Mouse (Mus musculus) CH12.LX (cell line): ENCODE data around the gene Mycbp. TPM values are rescaled to one million over a fixed set of nuclear protein-coding genes. Genes with fewer than 3 reads are reported as not detected.

Experiments used
- DNase-seq: peaks from one replicate; pipeline ENCODE4 v3.0.0-alpha.2; 2013; ENCODE audit errors: extremely low read depth
- H3K27ac ChIP-seq: 2 replicates; pipeline ENCODE4 v1.5.1; 2012; ENCODE audit warnings: low read depth, mild to moderate bottlenecking, control low read depth, moderate library complexity; ENCODE audit not compliant: insufficient read depth
- H3K27me3 ChIP-seq: replicated peaks from 2 replicates; pipeline ENCODE3; 2012; ENCODE audit warnings: inconsistent platforms
- H3K36me3 ChIP-seq, 2 experiments: replicated peaks in 1 of 2; 2 replicates each; pipeline versions ENCODE3 to v1.6.1; 2012; ENCODE audit warnings: inconsistent platforms in 1 of 2, low read length in 1 of 2, mild to moderate bottlenecking in 1 of 2, mixed read lengths in 1 of 2, moderate library complexity in 1 of 2; ENCODE audit not compliant: control insufficient read depth in 1 of 2, insufficient read depth in 1 of 2
- H3K4me1 ChIP-seq, 2 experiments: 2 replicates each; pipeline ENCODE4 v1.6.1; 2012; ENCODE audit warnings: inconsistent platforms in 1 of 2, moderate library complexity in 1 of 2; ENCODE audit not compliant: insufficient read depth in 2 of 2, control insufficient read depth in 1 of 2
- H3K4me2 ChIP-seq: 2 replicates; pipeline ENCODE4 v1.6.1; 2012; ENCODE audit warnings: low read depth, mild to moderate bottlenecking, control low read depth; ENCODE audit not compliant: poor library complexity, insufficient read depth, severe bottlenecking
- H3K4me3 ChIP-seq, 3 experiments: fragments of 150-350 bp in 1 of 3; sonication (generic) in 1 of 3; replicated peaks in 1 of 3; 2 replicates each; pipeline versions ENCODE3 to v1.5.1; 2011 to 2012; ENCODE audit warnings: low read depth in 2 of 3, low read length in 2 of 3, mild to moderate bottlenecking in 2 of 3, moderate library complexity in 2 of 3, control low read depth in 1 of 3, improper control_type of control experiment in 1 of 3, inconsistent platforms in 1 of 3, mixed read lengths in 1 of 3; ENCODE audit not compliant: poor library complexity in 1 of 3
- H3K79me2 ChIP-seq: replicated peaks from 2 replicates; pipeline ENCODE4 v1.6.1; 2012; ENCODE audit warnings: mild to moderate bottlenecking, moderate library complexity; ENCODE audit not compliant: control insufficient read depth, poor library complexity, insufficient read depth, severe bottlenecking; ENCODE audit errors: extremely low read depth
- H3K9ac ChIP-seq: 2 replicates; pipeline ENCODE4 v1.6.1; 2012; ENCODE audit warnings: low read depth, mild to moderate bottlenecking, control low read depth, moderate library complexity; ENCODE audit not compliant: insufficient read depth
- H3K9me3 ChIP-seq: replicated peaks from 2 replicates; pipeline ENCODE3; 2012; ENCODE audit warnings: low read length, inconsistent platforms, mixed read lengths
- CHD1 ChIP-seq: IDR thresholded peaks from 2 replicates; pipeline ENCODE4 v1.6.1; 2012; ENCODE audit warnings: low read depth, low read length, improper control_type of control experiment, inconsistent platforms
- CHD2 ChIP-seq: IDR thresholded peaks from 2 replicates; pipeline ENCODE4 v1.6.1; 2011; ENCODE audit warnings: low read length, improper control_type of control experiment
- CTCF ChIP-seq, 2 experiments: IDR thresholded peaks in 1 of 2; conservative IDR thresholded peaks in 1 of 2; 2 replicates each; pipeline ENCODE4 v1.5.1; 2011 to 2012; ENCODE audit warnings: low read depth in 2 of 2, low read length in 2 of 2, improper control_type of control experiment in 1 of 2, inconsistent platforms in 1 of 2, mild to moderate bottlenecking in 1 of 2, moderate library complexity in 1 of 2
- E2F4 ChIP-seq: IDR thresholded peaks from 2 replicates; pipeline ENCODE4 v1.6.1; 2011; ENCODE audit warnings: low read depth, low read length, improper control_type of control experiment; ENCODE audit not compliant: insufficient replicate concordance
- GABPA ChIP-seq: IDR thresholded peaks from 2 replicates; pipeline ENCODE4 v1.6.1; 2012; ENCODE audit warnings: low read depth, low read length, improper control_type of control experiment, inconsistent platforms; ENCODE audit not compliant: insufficient replicate concordance
- IRF4 ChIP-seq: IDR thresholded peaks from 2 replicates; pipeline ENCODE4 v1.6.1; 2014; ENCODE audit warnings: low read depth, mild to moderate bottlenecking, inconsistent platforms, low read length, improper control_type of control experiment
- JUND ChIP-seq: conservative IDR thresholded peaks from 2 replicates; pipeline ENCODE4 v1.6.1; 2011; ENCODE audit warnings: low read depth, low read length, improper control_type of control experiment
- KAT2A ChIP-seq: IDR thresholded peaks from 2 replicates; pipeline ENCODE4 v1.6.1; 2012; ENCODE audit warnings: low read length, improper control_type of control experiment, inconsistent platforms; ENCODE audit not compliant: insufficient replicate concordance
- MAFK ChIP-seq: IDR thresholded peaks from 2 replicates; pipeline ENCODE4 v1.6.1; 2011; ENCODE audit warnings: low read length, improper control_type of control experiment; ENCODE audit not compliant: insufficient replicate concordance
- MAX ChIP-seq: IDR thresholded peaks from 2 replicates; pipeline ENCODE4 v1.6.1; 2011; ENCODE audit warnings: low read length, improper control_type of control experiment
- MXI1 ChIP-seq: IDR thresholded peaks from 2 replicates; pipeline ENCODE4 v1.6.1; 2011; ENCODE audit warnings: mild to moderate bottlenecking, low read depth, low read length, improper control_type of control experiment
- NELFE ChIP-seq: IDR thresholded peaks from 2 replicates; pipeline ENCODE4 v1.6.1; 2011; ENCODE audit warnings: low read depth, low read length, improper control_type of control experiment
- NRF1 ChIP-seq: IDR thresholded peaks from 2 replicates; pipeline ENCODE4 v1.6.1; 2014; ENCODE audit warnings: low read depth, mild to moderate bottlenecking, inconsistent platforms, low read length, improper control_type of control experiment, moderate library complexity
- PAX5 ChIP-seq: IDR thresholded peaks from 2 replicates; pipeline ENCODE4 v1.6.1; 2012; ENCODE audit warnings: low read length, inconsistent platforms, mixed read lengths
- POLR2AphosphoS2 ChIP-seq: IDR thresholded peaks from 2 replicates; pipeline ENCODE4 v1.6.1; 2011; ENCODE audit warnings: low read depth, low read length, improper control_type of control experiment
- SIN3A ChIP-seq: IDR thresholded peaks from 2 replicates; pipeline ENCODE4 v1.6.1; 2012; ENCODE audit warnings: low read length, improper control_type of control experiment, inconsistent platforms
- SMC3 ChIP-seq: IDR thresholded peaks from 2 replicates; pipeline ENCODE4 v1.6.1; 2011; ENCODE audit warnings: low read depth, low read length, improper control_type of control experiment
- TBP ChIP-seq: conservative IDR thresholded peaks from 2 replicates; pipeline ENCODE4 v1.6.1; 2011; ENCODE audit warnings: low read depth, low read length, improper control_type of control experiment
- TCF12 ChIP-seq: IDR thresholded peaks from 2 replicates; pipeline ENCODE4 v1.6.1; 2014; ENCODE audit warnings: low read depth, mild to moderate bottlenecking, inconsistent platforms, low read length, improper control_type of control experiment
- UBTF ChIP-seq: IDR thresholded peaks from 2 replicates; pipeline ENCODE4 v1.6.1; 2012; ENCODE audit warnings: low read depth, mild to moderate bottlenecking, inconsistent platforms, low read length, improper control_type of control experiment, moderate library complexity
- USF2 ChIP-seq: conservative IDR thresholded peaks from 2 replicates; pipeline ENCODE4 v1.6.1; 2011; ENCODE audit warnings: low read depth, low read length, improper control_type of control experiment
- ZC3H11A ChIP-seq: IDR thresholded peaks from 2 replicates; pipeline ENCODE4 v1.6.1; 2012; ENCODE audit warnings: low read depth, mild to moderate bottlenecking, inconsistent platforms, low read length, improper control_type of control experiment
- ZKSCAN1 ChIP-seq: IDR thresholded peaks from 2 replicates; pipeline ENCODE4 v1.6.1; 2012; ENCODE audit warnings: low read depth, inconsistent platforms, low read length, improper control_type of control experiment, borderline replicate concordance
- ZMIZ1 ChIP-seq: IDR thresholded peaks from 2 replicates; pipeline ENCODE4 v1.6.1; 2012; ENCODE audit warnings: low read depth, mild to moderate bottlenecking, inconsistent platforms, low read length, improper control_type of control experiment
- ZNF384 ChIP-seq: IDR thresholded peaks from 2 replicates; pipeline ENCODE4 v1.6.1; 2012; ENCODE audit warnings: low read depth, low read length, improper control_type of control experiment, inconsistent platforms
- dilution Hi-C: fragments of 300-500 bp; cut with MboI; formaldehyde crosslinking; loops from 2 replicates; pipeline ENCODE4 v1.14.3; 2020; ENCODE audit warnings: low sequenced_read_pairs; ENCODE audit not compliant: extremely low pct_unique_long_range_greater_than_20kb, extremely low pct_ligation_motif_present
- in situ Hi-C: fragments of 300-500 bp; cut with MboI; formaldehyde crosslinking; loops from 3 replicates; pipeline ENCODE4 v1.14.3; 2019; ENCODE audit warnings: low sequenced_read_pairs, low pct_ligation_motif_present, low pct_unique_long_range_greater_than_20kb, mixed read lengths
- polyA plus RNA-seq: library from polyadenylated mRNA; unstranded; fragments of >175 nt; gene quantifications from 2 replicates; pipeline ENCODE4 v1.2.1, GENCODE M21; 2012; ENCODE audit warnings: low read depth; ENCODE audit not compliant: insufficient read length
- total RNA-seq, 2 experiments: library from RNA; depleted of rRNA; stranded (reverse); fragments of 300-350 nt in 1 of 2; fragments of >200 nt in 1 of 2; gene quantifications; 2 replicates each; pipeline ENCODE4 v1.2.3; 2012 to 2014

The Mycbp gene
- total and polyA plus RNA-seq, 3 experiments: 33.8 to 54.4 (median 46.9) TPM

DNA sequence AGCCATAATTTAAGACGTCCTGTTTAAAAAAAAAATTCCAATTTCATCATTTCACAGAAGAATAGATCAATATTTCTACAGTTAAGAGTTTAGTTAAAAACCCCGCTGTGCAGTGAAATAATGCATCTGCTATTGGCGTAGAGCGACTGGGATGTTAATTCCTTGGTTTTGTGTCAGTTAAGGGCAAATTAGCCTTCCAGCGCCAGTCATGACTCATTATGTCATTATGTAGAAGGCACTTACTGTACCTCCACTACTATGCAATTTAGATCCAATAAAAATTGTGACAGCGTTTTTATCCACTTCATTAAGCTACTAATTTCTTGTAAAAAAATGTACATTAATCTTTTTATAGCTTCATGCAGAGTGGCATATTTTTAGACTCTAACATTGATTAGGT lies 44.3 kb downstream of the Mycbp start:
- H3K27me3 ChIP-seq: peaks cover 55% of the 10 kb centered on the region
- H3K79me2 ChIP-seq: no peaks in the 10 kb centered on the region
- TF ChIP-seq JUND: no peak
- no peak for TF ChIP-seq ZC3H11A
- no peak for TF ChIP-seq ZNF384
- TF ChIP-seq SMC3: no peak
- TF ChIP-seq CHD2: no peak
- no peak for TF ChIP-seq ZMIZ1
- no peak for TF ChIP-seq MAFK
- no peak for TF ChIP-seq CHD1
- TF ChIP-seq GABPA: no peak
- no peak for TF ChIP-seq NELFE
- TF ChIP-seq IRF4: no peak
- TF ChIP-seq E2F4: no peak
- H3K36me3 ChIP-seq: no peaks in the 10 kb centered on the region
- dilution Hi-C loops (no loop called here), in situ Hi-C loops (loop anchor here (10.0 kb wide), 1 partner anchor 726 kb away; no protein-coding TSS in a partner anchor)
- no peak overlapping the region for H3K27ac ChIP-seq
- no peak overlapping the region for H3K4me2 ChIP-seq
- H3K9ac ChIP-seq: no peak overlapping the region
- H3K4me1 ChIP-seq: peaks cover 2 to 14% of the 10 kb centered on the region in 2 experiments
- no peak for DNase-seq
- H3K4me3 ChIP-seq: no peak overlapping the region
- no peaks in the 10 kb centered on the region for H3K9me3 ChIP-seq

GRCm38 (mm10) chr4:123949649-123950048 lies 45.0 kb downstream of the Mycbp start:
- TF ChIP-seq MAX: no peak
- TF ChIP-seq POLR2AphosphoS2: no peak
- no peak for TF ChIP-seq MXI1
- no peak for TF ChIP-seq PAX5
- no peak for TF ChIP-seq CHD2
- TF ChIP-seq TBP: no peak
- TF ChIP-seq SIN3A: no peak
- no peak for TF ChIP-seq CTCF (conservative IDR thresholded peaks at IDR 0.05 in 1 of 2, IDR thresholded peaks at IDR 0.05 in 1 of 2; ENCODE audit: low read depth in 2 of 2, low read length in 2 of 2)
- no peak for TF ChIP-seq KAT2A
- no peak for TF ChIP-seq ZKSCAN1
- no peak for TF ChIP-seq CHD1
- no peak for TF ChIP-seq ZNF384
- TF ChIP-seq GABPA: no peak
- TF ChIP-seq TCF12: no peak
- TF ChIP-seq UBTF: no peak
- TF ChIP-seq NELFE: no peak
- TF ChIP-seq NRF1: no peak
- TF ChIP-seq USF2: no peak
- no peak overlapping the region for H3K4me2 ChIP-seq
- no peak overlapping the region for H3K27ac ChIP-seq
- no peak overlapping the region for H3K9ac ChIP-seq
- H3K27me3 ChIP-seq: peaks cover 63% of the 10 kb centered on the region
- DNase-seq: no peak
- in situ Hi-C loops: loop anchor here (10.0 to 25.0 kb wide), 3 partner anchors 85 to 725 kb away; no protein-coding TSS in a partner anchor
- H3K4me1 ChIP-seq: peaks cover 2 to 14% of the 10 kb centered on the region in 2 experiments
- no peaks in the 10 kb centered on the region for H3K79me2 ChIP-seq
- dilution Hi-C loops: no loop called here
- H3K36me3 ChIP-seq: no peaks in the 10 kb centered on the region
- H3K9me3 ChIP-seq: no peaks in the 10 kb centered on the region
- H3K4me3 ChIP-seq: no peak overlapping the region
